ENCODE assay signal across 10 mouse cellular contexts in genomic region chr9:102720567-102721167, GRCm38 (mm10). TPM values are rescaled to one million over a fixed set of nuclear protein-coding genes. Genes with fewer than 3 reads are reported as not detected.
DNase-seq lines count a peak whose midpoint lies in the region; ATAC-seq and TF ChIP-seq lines count a peak whose summit lies in the region.
"Had no signal": no experiment of that assay in that cellular context is flagged by ENCODE, and none has a peak within 500 bp of the region (broad histone marks: within the 10 kb centered on the region; RNA-seq: fewer than 3 reads in every experiment).

No protein-coding gene starts in this region.

- H3K9ac ChIP-seq in kidney, embryonic 15.5 days, result peak overlapping the region; percentile 88; the same call in 1 of the 2 replicates
- H3K9ac ChIP-seq in embryonic facial prominence, embryonic 11.5 days (replicated peaks; ENCODE audit: low read length), result peak overlapping the region; percentile 98
- peak overlapping the region; percentile 98 for H3K9ac ChIP-seq in hindbrain, embryonic 16.5 days (ENCODE audit: low read depth, low read length)
- peak overlapping the region; percentile 99 for H3K9ac ChIP-seq in midbrain, embryonic 15.5 days

- peaks cover 84% of the 10 kb centered on the region for H3K4me1 ChIP-seq in kidney, embryonic 15.5 days
- peaks cover 23% of the 10 kb centered on the region for H3K4me1 ChIP-seq in embryonic facial prominence, embryonic 11.5 days (ENCODE audit: control insufficient read depth, insufficient read depth, low read length)
- H3K4me1 ChIP-seq in hindbrain, embryonic 16.5 days (ENCODE audit: control insufficient read depth, insufficient read depth, low read depth, low read length), result peaks cover 71% of the 10 kb centered on the region
- H3K4me1 ChIP-seq in midbrain, embryonic 15.5 days, result peaks cover 66% of the 10 kb centered on the region
- H3K4me1 ChIP-seq in thymus, adult 2 months (replicated peaks; ENCODE audit: control insufficient read depth, insufficient read depth, low read length), result no peaks in the 10 kb centered on the region

- H3K9me3 ChIP-seq in kidney, embryonic 15.5 days (replicated peaks), result no peaks in the 10 kb centered on the region
- no peaks in the 10 kb centered on the region for H3K9me3 ChIP-seq in embryonic facial prominence, embryonic 11.5 days (replicated peaks; ENCODE audit: control insufficient read depth, low read length)
- H3K9me3 ChIP-seq in hindbrain, embryonic 16.5 days (ENCODE audit: control insufficient read depth, low read length), result no peaks in the 10 kb centered on the region
- H3K9me3 ChIP-seq in midbrain, embryonic 15.5 days, result no peaks in the 10 kb centered on the region

- no peak for DNase-seq in kidney, adult 11 months
- DNase-seq in embryonic facial prominence, embryonic 11.5 days (ENCODE audit: low spot score), result no peak
- DNase-seq in cerebellum, postnatal 36 days, result no peak
- no peak for DNase-seq in thymus, adult 2 months
- no peak for DNase-seq in gastrocnemius, postnatal 10 days
- DNase-seq: thymus, postnatal 4 days had no signal

- no peaks in the 10 kb centered on the region for H3K27me3 ChIP-seq in kidney, embryonic 15.5 days
- no peaks in the 10 kb centered on the region for H3K27me3 ChIP-seq in embryonic facial prominence, embryonic 11.5 days (ENCODE audit: control insufficient read depth, insufficient read depth, low read length)
- H3K27me3 ChIP-seq in hindbrain, embryonic 16.5 days (replicated peaks; ENCODE audit: control insufficient read depth, insufficient read depth, low read length), result no peaks in the 10 kb centered on the region
- no peaks in the 10 kb centered on the region for H3K27me3 ChIP-seq in midbrain, embryonic 15.5 days (replicated peaks)
- H3K27me3 ChIP-seq in thymus, adult 2 months (ENCODE audit: control insufficient read depth, insufficient read depth, low read length), result peaks cover 9% of the 10 kb centered on the region; the same call in 1 of the 2 replicates

- H3K4me3 ChIP-seq in kidney, embryonic 15.5 days (replicated peaks), result peak overlapping the region; percentile 77
- H3K4me3 ChIP-seq in embryonic facial prominence, embryonic 11.5 days (ENCODE audit: low read depth, low read length), result peak overlapping the region; percentile 95
- H3K4me3 ChIP-seq in hindbrain, embryonic 16.5 days (ENCODE audit: low read length), result peak overlapping the region; percentile 89
- H3K4me3 ChIP-seq in midbrain, embryonic 15.5 days, result peak overlapping the region; percentile 90
- no peak overlapping the region for H3K4me3 ChIP-seq in thymus, adult 2 months (ENCODE audit: control insufficient read depth, insufficient read depth, low read length)

- no peak for TF ChIP-seq CTCF in thymus, adult 2 months (IDR thresholded peaks at IDR 0.05; ENCODE audit: borderline replicate concordance, control insufficient read depth, extremely low read depth, insufficient read depth, low read length, poor library complexity)

- H3K36me3 ChIP-seq in kidney, embryonic 15.5 days, result peaks cover 59% of the 10 kb centered on the region
- H3K36me3 ChIP-seq in embryonic facial prominence, embryonic 11.5 days (replicated peaks; ENCODE audit: control insufficient read depth, insufficient read depth, low read depth, low read length), result peaks cover 9% of the 10 kb centered on the region
- H3K36me3 ChIP-seq in hindbrain, embryonic 16.5 days (ENCODE audit: control insufficient read depth, insufficient read depth, low read length), result peaks cover 34% of the 10 kb centered on the region
- peaks cover 22% of the 10 kb centered on the region for H3K36me3 ChIP-seq in midbrain, embryonic 15.5 days (replicated peaks)
- H3K36me3 ChIP-seq in thymus, adult 2 months (ENCODE audit: control insufficient read depth, insufficient read depth, low read length), result no peaks in the 10 kb centered on the region

- H3K27ac ChIP-seq in kidney, embryonic 15.5 days, result peak overlapping the region; percentile 54; the same call in 1 of the 2 replicates
- H3K27ac ChIP-seq in embryonic facial prominence, embryonic 11.5 days (replicated peaks; ENCODE audit: low read depth, low read length), result no peak overlapping the region
- H3K27ac ChIP-seq in hindbrain, embryonic 16.5 days (ENCODE audit: low read depth, low read length), result peak overlapping the region; percentile 98
- H3K27ac ChIP-seq in midbrain, embryonic 15.5 days, result peak overlapping the region; percentile 72
- H3K27ac ChIP-seq in thymus, adult 2 months (ENCODE audit: control insufficient read depth, insufficient read depth, low read length), result no peak overlapping the region
- H3K27ac ChIP-seq: macrophage had no signal

- no peak for TF ChIP-seq POLR2A in thymus, adult 2 months (IDR thresholded peaks at IDR 0.05; ENCODE audit: control insufficient read depth, extremely low read depth, insufficient read depth, low read length, poor library complexity)

- WGBS in kidney, embryonic 15.5 days, result 64% methylated on average over 18 of the region's 18 CpGs
- 64% methylated on average over 18 of the region's 18 CpGs for WGBS in embryonic facial prominence, embryonic 11.5 days
- 35% methylated on average over 16 of the region's 18 CpGs for WGBS in hindbrain, embryonic 16.5 days
- WGBS in midbrain, embryonic 15.5 days, result 41% methylated on average over 18 of the region's 18 CpGs
- 87% methylated on average over 18 of the region's 18 CpGs for WGBS in thymus, adult 2 months

- no peak for ATAC-seq in kidney, embryonic 15.5 days (replicated peaks; ENCODE audit: low FRiP score)
- no peak for ATAC-seq in embryonic facial prominence, embryonic 11.5 days (replicated peaks; ENCODE audit: insufficient number of reproducible peaks, low FRiP score, low TSS enrichment, low read depth)
- no peak for ATAC-seq in hindbrain, embryonic 16.5 days
- ATAC-seq in midbrain, embryonic 15.5 days (replicated peaks), result no peak

- peak overlapping the region; percentile 91 for H3K4me2 ChIP-seq in kidney, embryonic 15.5 days
- H3K4me2 ChIP-seq in embryonic facial prominence, embryonic 11.5 days (ENCODE audit: low read depth, low read length), result peak overlapping the region; percentile 85
- peak overlapping the region; percentile 93 for H3K4me2 ChIP-seq in hindbrain, embryonic 16.5 days (ENCODE audit: low read length)
- H3K4me2 ChIP-seq in midbrain, embryonic 15.5 days, result peak overlapping the region; percentile 85

RNA-seq across cellular contexts. Expression of gene Amotl2, which starts 4.2 kb away (rescaled TPM):
- polyA plus RNA-seq in kidney, embryonic 15.5 days (2015; fragmentation: Nextera tagmentation; extraction: Ambion mirVana), result 43.3 and 45.1 TPM in 2 replicates
- polyA plus RNA-seq in embryonic facial prominence, embryonic 11.5 days (2014; fragmentation: Nextera tagmentation; extraction: Ambion mirVana), result 36.0 and 39.0 TPM in 2 replicates
- 40.7 and 47.5 TPM in 2 replicates for polyA plus RNA-seq in hindbrain, embryonic 16.5 days (2015; fragmentation: Nextera tagmentation; extraction: Ambion mirVana)
- 83.4 and 90.5 TPM in 2 replicates for polyA plus RNA-seq in midbrain, embryonic 15.5 days (2015; fragmentation: Nextera tagmentation; extraction: Ambion mirVana)
- 6.7 and 7.2 TPM in 2 replicates for polyA plus RNA-seq in thymus, adult 2 months (2012; rRNA removed)
- 10 to 100 TPM; 32.9 to 43.7 TPM for total RNA-seq in gastrocnemius, postnatal 10 days (2021)

Comparison
In these comparisons a context has a peak if more than half of its experiments do, and no peak if none do; other contexts are left out.
1. H3K27ac ChIP-seq: peak in kidney, embryonic 15.5 days (single experiment), hindbrain, embryonic 16.5 days (single experiment) and midbrain, embryonic 15.5 days (single experiment); none in embryonic facial prominence, embryonic 11.5 days (single experiment) and thymus, adult 2 months (single experiment).
2. Peak in every context shown above with its lines, with median percentiles within 50 percentile points of each other: H3K4me2 ChIP-seq and H3K9ac ChIP-seq.